Mouse (Mus musculus) erythroblast, embryonic 14.5 days (primary cell): Measurements from ENCODE around the gene Alg1.

Source experiments
- GATA1 ChIP-seq: IDR thresholded peaks from 2 replicates; pipeline ENCODE4 v1.6.1; 2012; ENCODE audit warnings: low read length, inconsistent platforms, mixed read lengths
- TAL1 ChIP-seq: IDR thresholded peaks from 3 replicates; pipeline ENCODE4 v1.6.1; 2012; ENCODE audit warnings: low read length, inconsistent platforms, mixed read lengths

- no peak for TF ChIP-seq GATA1
- no peak for TF ChIP-seq TAL1
Observed at GRCm38 (mm10) chr16:5242355-5242754, 8.9 kb downstream of the Alg1 start.
